Mouse (Mus musculus): Measurements from ENCODE around the gene Hspa1l.

DNA sequence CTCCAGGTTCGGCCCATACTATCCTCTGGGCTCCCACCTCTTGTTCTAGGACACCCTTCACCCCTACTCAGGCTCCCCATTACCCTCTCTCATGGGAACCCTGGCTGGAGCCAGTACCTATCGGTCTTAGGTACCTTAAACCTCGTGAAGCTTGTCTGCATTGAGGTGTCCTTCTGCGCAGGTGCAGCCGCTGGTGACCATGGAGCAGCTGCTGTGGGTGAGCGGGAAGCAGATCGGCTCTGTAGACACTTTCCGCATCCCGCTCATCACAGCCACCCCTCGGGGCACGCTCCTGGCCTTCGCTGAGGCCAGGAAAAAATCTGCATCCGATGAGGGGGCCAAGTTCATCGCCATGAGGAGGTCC is 40.8 kb upstream of the Hspa1l start:
- no peak for TF ChIP-seq CTCF (IDR thresholded peaks at IDR 0.05; ENCODE audit: borderline replicate concordance, insufficient read depth, low read depth, low read length)
- TF ChIP-seq POLR2A (IDR thresholded peaks at IDR 0.05; ENCODE audit: borderline replicate concordance, insufficient read depth, low read length), result no peak
